Mouse (Mus musculus) monocyte, adult 5-6 weeks (primary cell): Measurements from ENCODE around the gene Ctf1. TPM values are rescaled to one million over a fixed set of nuclear protein-coding genes. Genes with fewer than 3 reads are reported as not detected.
"Not testable (repeated sequence)": the region's sequence is repeated elsewhere in the genome, so short reads cannot be mapped to it uniquely, and the experiment has no call there.

Source experiments
- ATAC-seq: fragments of 153-309, 156-312 bp; replicated peaks from 2 replicates; pipeline ENCODE4 v1.8.0; 2017; ENCODE audit warnings: mild to moderate bottlenecking; ENCODE audit not compliant: low TSS enrichment, insufficient number of reproducible peaks, severe bottlenecking, poor library complexity, low FRiP score
- total RNA-seq: library from RNA; stranded (forward); fragments of 200-1000, 200-491, 200-594 nt; gene quantifications from 3 replicates; pipeline ENCODE4 v1.2.3, GENCODE M21; 2017

Gene Ctf1
- total RNA-seq, 1 experiment from 2014 or later, result not detected

- no peak for ATAC-seq
These were observed 5.8 kb downstream of the Ctf1 start for GRCm38 (mm10) chr7:127718339-127718738.

DNA sequence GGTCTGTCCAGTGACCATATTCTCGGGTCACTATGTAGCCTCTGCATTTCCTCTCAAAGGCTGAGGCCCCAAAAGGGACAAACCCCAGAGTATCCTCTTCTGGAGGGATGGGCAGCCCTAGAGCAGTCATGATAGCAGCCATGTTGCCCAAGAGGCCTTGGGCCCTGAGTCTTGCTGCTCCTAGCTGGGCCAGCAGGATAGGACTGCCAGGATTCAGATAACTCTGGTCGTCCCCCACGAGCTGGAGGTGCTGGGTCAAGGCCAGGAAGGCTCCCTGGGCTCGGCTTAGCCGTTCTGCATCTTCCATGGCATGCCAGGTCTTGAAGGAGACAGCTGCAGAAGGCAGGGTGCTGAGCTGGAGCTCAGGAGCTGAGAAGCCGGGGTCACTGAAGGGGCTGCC, 6.7 kb downstream of the Ctf1 start:
- no peak for ATAC-seq

DNA sequence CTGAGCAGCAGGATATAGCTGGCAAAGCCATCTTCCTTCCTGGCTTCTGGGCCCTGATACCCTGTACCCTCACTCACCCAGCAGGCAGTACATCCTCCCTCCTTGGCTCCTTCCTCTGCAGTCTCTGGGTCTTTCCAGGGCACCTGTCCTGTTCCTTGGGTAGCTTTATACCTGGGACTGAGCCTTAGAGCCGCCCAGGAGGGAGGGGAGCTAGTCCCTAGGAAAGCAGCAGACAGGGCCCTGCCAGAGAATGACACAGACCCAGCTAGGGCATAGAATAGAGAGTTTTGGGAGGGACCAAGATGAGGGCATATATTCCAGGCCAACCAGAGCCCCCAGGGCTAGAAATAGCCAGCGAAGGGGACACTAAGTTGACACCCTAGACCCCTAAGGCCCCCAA, 13.0 kb downstream of the Ctf1 start:
- no peak for ATAC-seq

GRCm38 (mm10) chr7:127725924-127726323, 13.4 kb downstream of the Ctf1 start:
- no peak for ATAC-seq

GRCm38 (mm10) chr7:127727898-127728297, 15.4 kb downstream of the Ctf1 start:
- ATAC-seq, result no peak

GRCm38 (mm10) chr7:127730170-127730569, 17.6 kb downstream of the Ctf1 start:
- no peak for ATAC-seq

GRCm38 (mm10) chr7:127732066-127732465, 19.5 kb downstream of the Ctf1 start, which contains the start of gene Ctf2:
Ctf2 (minus strand) TSS chr7:127732166.
- not testable (repeated sequence) for ATAC-seq

DNA sequence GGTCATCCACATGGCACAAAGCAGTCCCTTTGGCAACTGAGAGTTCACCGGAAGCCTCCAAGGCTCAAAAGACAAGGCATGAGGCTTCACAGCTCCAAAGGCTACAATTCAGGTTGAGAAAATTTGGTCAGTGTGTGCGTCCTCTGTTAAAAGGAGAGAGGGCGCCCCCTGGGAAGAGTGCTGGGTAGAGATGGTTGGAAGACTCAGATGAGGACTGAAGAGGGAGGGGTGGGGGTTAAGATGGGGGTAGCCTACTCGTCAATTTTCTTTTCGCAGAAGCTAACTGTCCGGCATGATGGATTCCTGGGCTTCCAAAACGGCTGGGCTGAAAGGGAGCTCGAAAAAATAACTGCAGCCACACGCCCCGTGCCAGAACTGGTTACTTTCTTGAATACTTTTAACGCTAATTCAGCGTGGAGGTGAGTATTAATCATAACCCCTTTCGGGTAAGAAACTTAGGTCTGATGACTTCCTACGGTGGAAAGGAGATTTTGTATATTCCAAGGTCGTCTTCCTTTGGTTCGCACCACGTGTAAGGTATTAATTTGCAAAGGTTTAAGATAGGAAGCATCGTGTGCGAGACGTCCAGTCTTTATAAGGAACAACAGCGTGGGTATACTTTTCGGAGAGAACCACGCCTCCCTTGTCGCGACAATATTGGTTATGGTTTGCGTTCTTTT, 32.0 kb downstream of the Ctf1 start, which contains the start of gene Fbxl19:
Gene Fbxl19, plus strand, starts transcription at position 178 of the 680 bp plus-strand sequence.
- ATAC-seq, result no peak

DNA sequence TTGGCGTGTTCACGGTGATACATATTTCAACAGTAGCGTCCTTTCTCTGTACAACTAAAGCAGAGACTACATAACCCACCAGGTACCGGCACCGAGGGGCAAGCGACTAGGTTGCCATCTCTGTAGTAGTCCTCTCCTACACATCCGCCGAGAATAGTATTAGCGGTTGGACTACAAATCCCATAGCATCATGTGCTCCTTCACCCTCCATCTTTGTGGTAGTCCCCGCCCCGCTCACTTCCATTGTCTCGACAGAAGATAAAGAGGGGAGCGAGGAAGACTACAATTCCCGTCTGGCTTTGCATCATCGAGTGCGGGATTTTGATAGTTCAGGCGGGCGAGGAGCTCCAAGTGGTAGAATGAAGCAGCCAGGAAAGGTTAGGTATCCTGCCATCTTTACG, 32.7 kb downstream of the Ctf1 start:
- peak; percentile 90 for ATAC-seq

GRCm38 (mm10) chr7:127745652-127746493, 33.3 kb downstream of the Ctf1 start:
- peak; percentile 88 for ATAC-seq

DNA sequence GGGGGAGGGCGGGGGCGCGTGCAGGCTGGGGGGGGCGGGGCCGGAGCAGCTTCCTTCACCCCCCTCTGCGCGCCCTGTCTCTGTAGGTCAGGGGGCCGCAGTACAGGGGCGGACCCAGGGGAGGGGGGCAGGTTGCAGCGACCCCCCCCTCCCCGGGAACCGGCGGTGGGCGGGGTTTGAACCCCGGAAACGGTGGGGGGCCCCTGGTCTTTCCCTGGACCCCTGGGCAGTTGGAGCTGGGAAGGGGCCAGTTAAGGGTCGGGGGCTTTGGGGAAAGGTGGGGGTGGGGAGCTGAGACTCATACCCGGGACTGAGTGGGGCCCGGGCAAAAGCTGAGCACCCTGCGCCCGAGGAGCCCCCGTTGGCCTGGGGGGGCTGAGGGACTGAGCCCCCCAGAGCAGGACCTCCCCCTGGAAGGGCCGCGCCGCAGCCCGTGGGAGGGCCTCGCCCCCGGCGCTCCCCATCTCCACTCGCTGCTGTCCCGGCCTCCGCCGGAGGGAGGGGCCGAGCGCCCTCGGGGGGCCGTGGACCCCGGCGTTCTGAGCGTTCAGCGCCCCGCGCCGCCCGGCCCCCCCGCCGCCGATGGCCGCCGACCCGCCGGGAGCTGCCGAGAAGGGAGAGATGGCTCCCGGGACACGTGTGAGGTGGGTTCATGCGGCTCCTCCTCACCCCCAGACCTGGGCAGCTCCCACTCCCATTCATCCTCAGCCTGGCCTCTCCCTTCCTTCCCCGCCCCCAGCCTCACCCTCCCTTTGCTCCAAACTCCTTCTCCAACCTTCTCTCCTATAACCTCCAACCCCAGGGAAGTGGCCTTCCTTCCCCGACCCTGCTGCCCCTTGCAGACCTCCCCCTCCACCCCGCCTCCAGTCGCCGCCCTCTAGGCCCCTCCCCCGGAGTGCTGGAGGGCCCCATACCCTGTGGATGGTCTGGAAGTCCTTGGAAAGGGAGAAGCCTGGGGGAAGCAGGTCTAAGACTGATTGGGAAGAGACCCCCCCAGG, 34.3 kb downstream of the Ctf1 start:
- no peak for ATAC-seq

GRCm38 (mm10) chr7:127747559-127748234, 35.2 kb downstream of the Ctf1 start:
- no peak for ATAC-seq

DNA sequence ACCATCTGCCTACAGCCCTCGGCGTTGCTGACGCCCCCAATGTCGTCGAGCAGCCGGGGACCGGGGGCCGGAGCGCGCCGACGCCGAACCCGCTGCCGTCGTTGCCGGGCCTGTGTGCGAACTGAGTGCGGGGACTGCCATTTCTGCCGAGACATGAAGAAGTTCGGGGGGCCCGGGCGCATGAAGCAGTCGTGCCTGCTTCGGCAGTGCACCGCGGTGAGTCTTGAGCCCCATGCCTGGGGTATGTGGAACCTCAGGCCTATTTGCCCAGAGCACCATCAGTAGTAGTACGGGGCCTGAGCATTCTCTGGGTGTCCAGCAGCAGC, 35.7 kb downstream of the Ctf1 start:
- ATAC-seq, result no peak

- no peak for ATAC-seq
These were observed 37.9 kb downstream of the Ctf1 start for GRCm38 (mm10) chr7:127750131-127751127.

- ATAC-seq, result no peak
These were observed 39.1 kb downstream of the Ctf1 start for GRCm38 (mm10) chr7:127751619-127752018.

- ATAC-seq, result no peak
These were observed 39.5 kb downstream of the Ctf1 start for GRCm38 (mm10) chr7:127752069-127752468.

GRCm38 (mm10) chr7:127753158-127753557, 40.6 kb downstream of the Ctf1 start:
- ATAC-seq, result no peak
